Mouse (Mus musculus) heart, adult 9 months (tissue): ENCODE measurements at regions not wholly inside any gene's neighbourhood (a gene's known extent, or its start where the extent isn't known, plus 50 kb on each side); places are given as distances from the start of the nearest gene placed in this dataset.

ENCODE experiments used
- DNase-seq, 2 experiments: peaks; one replicate each; pipeline ENCODE4 v3.0.0; 2022; ENCODE audit warnings: low spot score in 2 of 2

GRCm38 (mm10) chr19:21028981-21029380 is 75.0 kb upstream of the Tmc1 start:
- DNase-seq, result no peak

- no peak for DNase-seq
Observed at GRCm38 (mm10) chr19:21012391-21012790, 58.4 kb upstream of the Tmc1 start.

- DNase-seq, result no peak
Observed at GRCm38 (mm10) chr19:21009607-21010006, 55.6 kb upstream of the Tmc1 start.

GRCm38 (mm10) chr19:21004411-21004810 is 50.4 kb upstream of the Tmc1 start:
- no peak for DNase-seq
